Mouse (Mus musculus): ENCODE measurements around the gene Wasl.

The Wasl gene

DNA sequence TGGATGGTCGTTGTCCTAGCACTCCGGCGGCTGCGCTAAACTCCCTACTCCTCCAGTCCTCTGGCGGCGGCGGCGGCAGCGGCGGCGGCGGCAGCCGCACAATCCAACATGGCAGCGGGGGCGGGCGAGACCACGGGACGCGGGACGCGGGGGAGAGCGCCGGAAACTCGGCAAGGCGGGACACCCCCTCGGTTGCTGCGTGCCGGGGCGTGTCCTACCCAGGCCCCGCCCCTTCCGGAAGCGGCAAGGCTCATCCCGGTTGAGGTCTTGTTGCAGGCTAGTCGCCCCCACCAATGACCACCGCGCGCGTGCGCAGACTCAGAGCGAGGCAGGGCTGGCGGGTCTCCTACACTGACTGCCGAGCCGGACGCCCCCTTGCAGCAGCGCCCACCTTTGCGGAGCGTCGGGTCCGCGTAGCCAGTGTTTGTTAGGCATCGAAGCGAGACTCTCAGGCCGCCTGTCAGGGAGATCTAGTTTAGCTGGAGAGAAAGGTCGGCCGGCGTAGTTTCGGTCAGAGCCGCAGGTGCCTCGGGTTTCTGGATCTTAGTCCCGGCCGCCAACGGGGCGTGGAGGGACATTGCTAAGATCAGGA, at the start of gene Wasl:
Gene Wasl, minus strand, starts transcription at position 143 of the 592 bp plus-strand sequence.
- in situ Hi-C loops (cut with MboI; ENCODE audit: low sequenced_read_pairs): no loop called here

DNA sequence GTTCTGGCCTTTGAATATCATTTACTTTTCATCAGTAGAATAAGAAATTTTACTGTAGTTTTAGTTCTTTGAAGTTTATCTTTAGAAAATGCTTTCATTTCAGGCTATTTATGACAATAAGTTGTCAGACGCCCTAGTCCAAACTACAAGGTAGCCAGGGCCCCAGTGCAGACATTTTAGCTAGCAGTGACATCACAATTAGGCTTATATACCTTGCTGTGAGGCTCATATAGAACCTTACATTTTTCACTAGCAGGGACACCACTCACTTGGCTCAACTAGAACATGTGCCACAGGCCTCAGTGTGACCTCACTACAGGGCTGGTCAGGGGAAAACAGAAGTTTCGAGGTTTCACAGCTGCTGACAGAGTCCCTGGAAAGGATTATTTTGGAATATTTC, 42.7 kb upstream of the Wasl start:
- in situ Hi-C loops (cut with MboI; ENCODE audit: low sequenced_read_pairs): no loop called here

DNA sequence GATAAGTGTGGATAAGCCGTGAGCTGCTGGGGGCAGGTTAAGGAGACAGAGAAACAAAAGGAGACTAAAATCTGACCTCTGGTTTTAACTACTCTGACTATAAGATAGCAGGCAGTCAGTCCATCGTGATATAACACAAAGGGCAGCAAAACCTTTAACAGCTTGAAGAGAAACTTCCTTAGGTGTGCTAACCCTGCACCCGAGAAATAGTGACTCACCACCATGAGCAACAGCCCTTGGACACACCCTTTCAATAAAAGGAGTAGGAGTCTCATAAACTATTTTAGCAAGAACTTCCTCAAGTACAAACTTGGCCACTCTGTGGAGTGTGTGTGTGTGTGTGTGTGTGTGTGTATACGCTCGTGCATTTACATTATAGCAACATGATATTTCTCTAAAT, 42.3 kb upstream of the Wasl start:
- in situ Hi-C loops (cut with MboI; ENCODE audit: low sequenced_read_pairs): no loop called here

DNA sequence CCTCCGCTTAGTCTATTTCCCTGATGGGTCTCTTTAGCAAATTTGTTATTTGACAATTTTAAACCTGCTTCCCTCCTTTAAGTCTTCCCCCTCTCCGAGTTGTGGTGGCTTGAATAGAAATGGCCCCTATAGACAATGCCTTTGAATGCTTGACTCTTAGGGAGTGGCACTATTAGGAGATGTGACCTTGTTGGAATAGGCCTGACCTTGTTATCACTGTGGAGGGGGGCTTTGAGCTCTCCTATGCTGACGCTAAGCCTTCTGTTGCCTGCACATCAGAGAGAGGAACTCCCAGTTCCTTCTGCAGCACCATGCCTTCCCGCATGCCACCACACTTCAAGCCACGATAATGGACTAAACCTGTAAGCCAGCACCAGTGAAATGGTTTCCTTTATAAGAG, 32.4 kb upstream of the Wasl start:
- in situ Hi-C loops (cut with MboI; ENCODE audit: low sequenced_read_pairs): no loop called here

DNA sequence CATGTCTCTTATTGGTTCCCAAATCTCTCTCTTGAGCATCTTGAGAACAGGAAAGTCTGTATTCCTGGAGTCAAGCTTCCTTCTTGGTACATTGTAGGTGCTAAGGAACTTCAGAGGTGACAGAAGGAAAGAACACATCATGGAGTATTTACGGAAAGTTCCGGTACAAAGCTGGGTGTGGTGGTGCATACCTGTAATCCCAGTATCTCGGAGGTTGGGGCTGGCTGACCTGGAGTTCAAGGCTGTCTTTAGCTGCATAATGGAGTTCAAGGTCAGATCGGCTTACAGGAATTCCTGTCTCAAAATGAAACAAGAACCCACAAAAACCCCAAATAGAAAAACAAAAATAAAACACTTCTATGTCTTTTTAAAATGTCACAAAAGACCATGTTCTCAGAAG, 31.3 kb upstream of the Wasl start:
- in situ Hi-C loops (cut with MboI; ENCODE audit: low sequenced_read_pairs): no loop called here

DNA sequence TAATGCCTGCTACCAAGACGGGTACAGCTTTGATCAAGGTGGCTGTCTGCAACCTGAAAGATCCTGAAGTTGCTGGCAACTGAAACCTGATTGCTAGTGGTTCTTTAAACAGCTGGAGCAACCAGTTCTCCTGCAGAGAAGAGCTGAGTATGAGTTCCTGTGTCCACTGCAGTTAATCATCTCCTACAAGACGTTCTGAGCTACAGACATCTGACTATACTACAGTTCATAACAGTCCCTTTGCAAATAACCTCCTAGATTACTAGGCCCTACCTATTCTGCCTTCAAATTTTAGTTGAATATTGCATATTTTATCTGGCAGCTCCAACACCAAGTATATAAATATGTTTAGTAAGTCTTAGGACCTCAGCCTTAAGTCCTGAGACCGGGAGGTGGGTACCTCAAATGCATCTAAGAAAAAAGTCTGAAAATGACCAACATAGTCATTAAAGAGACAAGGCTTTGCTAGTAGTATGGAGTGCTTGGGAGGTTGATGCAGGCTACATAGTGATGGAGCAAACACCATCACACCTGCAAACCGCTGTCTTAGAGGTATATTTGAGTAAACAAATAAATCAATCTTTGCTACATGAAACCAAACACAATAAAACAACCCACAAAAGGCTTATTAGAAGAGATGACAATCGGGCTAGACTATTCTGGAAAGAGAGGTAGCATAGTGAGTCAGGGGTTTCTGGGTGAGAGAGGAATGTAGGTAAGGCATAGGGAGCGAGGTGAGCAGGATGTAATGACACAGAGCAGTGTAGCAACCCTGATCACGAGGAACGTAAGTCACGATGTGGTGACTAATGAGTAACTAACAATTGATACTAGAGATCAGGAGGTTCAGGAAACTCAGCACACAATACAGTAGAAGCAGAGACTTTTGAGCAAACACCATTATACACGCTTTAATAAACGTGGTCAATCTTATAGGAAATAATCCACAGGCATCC, 29.9 kb upstream of the Wasl start:
- in situ Hi-C loops (cut with MboI; ENCODE audit: low sequenced_read_pairs): no loop called here

DNA sequence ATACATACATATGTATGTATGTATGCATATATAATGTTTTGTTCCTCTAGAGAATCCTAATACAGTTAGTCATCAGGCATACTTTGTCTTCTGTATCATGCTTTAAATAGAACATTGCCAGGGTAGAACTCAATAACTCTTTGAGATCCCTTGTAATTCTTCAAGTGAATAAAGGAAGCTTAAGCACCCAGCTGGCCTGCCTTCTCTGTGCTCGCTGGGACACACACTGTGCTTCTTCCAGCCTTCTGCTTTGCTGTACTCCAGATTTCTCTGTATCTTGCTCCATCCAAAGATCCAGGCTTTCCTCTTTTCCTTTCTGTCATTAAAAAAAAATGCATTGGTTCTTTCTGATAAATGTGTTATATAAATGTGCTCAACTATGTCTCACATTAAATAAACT, 23.1 kb upstream of the Wasl start:
- in situ Hi-C loops (cut with MboI; ENCODE audit: low sequenced_read_pairs): no loop called here

DNA sequence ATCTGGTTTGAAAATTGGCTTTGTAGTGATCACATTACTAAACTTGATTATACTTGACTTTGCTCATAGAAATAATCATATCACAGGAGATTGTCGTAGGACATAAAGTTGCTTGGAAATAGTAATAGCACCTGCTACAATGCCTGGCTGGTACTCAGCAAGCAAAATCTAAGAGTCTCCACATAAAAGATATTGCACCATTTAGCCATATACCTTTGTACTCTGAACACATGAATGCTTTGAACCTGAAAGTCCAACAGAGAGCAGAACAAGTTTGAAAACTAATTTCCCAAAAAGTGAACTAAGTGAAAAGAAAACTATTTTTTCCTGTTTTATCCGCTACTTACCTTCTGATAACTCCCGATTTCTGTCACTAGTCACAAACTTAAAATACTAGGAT, 18.3 kb upstream of the Wasl start:
- in situ Hi-C loops (cut with MboI; ENCODE audit: low sequenced_read_pairs): no loop called here

DNA sequence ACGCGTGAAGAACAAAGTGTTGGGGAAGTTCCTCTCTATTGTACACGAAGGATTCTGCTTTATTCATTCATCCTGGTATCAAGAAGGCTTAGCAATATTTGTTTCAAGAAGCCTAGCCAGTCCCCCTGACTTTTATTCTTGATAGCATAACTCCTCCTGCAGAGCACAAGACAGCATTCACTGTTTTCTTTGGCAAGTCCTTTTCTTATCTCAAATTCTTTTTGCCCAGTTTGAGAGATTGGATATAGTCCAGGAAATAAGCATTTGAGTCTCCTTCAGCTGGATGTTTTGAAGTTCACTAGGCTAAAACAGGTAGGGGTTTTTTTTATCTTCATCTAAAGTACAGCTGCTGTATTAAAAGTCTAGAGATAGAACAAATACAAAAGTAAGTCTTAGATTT, 3.0 kb upstream of the Wasl start:
- in situ Hi-C loops (cut with MboI; ENCODE audit: low sequenced_read_pairs): no loop called here

DNA sequence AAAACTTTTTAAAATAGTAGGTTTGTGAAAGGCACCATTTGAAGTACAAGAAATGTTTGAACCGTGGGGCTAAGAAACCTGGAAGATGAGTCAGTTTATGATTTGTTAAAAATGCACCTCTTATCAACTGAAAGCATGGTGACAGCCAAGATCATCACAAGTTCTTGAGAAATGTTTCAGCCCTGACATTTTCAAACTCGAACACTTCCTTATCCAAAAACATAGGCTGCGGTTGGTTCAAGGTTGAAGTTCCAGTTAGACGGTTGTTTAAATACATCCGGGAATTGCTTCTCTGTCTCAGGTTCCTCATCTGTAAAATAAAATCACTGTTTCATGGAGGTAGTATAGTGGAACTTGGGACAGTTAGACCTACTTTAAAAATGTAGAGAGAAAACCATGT, 1.4 kb upstream of the Wasl start:
- in situ Hi-C loops (cut with MboI; ENCODE audit: low sequenced_read_pairs): no loop called here

DNA sequence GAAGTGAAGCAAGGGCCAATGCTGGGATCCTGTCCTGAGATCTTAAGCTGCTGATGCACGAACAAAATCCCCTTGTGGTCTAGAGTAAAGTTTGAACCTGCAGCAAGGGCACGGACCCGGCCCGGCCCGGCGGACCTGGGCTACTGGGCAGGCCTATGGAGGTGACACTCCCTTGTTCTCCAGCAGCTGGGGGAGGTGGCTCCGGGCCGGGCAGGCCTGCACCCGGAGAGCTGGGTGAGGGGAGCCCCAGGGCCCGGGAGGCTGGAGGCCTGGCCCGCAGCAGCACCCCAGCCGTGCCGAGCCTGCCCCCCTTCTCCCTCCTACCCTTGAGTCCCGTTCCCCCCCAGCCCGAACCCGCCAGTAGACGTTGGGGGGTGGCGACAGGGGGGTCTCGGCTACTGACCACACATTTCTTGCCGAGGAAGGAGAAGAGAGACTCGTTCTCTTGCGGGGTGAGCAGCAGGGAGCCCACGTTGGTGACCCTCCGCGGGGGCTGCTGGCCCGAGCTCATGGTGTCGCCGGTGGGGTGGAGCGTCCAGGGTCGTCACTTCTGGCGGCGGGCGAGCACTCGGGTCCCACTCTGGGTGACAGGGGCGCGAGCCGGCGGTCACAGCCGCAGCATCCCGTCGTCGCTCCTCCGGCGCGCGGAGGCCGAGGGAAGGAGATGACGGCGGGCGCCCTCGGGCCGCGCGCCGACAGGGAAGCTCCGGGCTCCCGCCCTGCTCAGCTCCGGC, 509 bp downstream of the Wasl start:
- in situ Hi-C loops (cut with MboI; ENCODE audit: low sequenced_read_pairs): no loop called here

DNA sequence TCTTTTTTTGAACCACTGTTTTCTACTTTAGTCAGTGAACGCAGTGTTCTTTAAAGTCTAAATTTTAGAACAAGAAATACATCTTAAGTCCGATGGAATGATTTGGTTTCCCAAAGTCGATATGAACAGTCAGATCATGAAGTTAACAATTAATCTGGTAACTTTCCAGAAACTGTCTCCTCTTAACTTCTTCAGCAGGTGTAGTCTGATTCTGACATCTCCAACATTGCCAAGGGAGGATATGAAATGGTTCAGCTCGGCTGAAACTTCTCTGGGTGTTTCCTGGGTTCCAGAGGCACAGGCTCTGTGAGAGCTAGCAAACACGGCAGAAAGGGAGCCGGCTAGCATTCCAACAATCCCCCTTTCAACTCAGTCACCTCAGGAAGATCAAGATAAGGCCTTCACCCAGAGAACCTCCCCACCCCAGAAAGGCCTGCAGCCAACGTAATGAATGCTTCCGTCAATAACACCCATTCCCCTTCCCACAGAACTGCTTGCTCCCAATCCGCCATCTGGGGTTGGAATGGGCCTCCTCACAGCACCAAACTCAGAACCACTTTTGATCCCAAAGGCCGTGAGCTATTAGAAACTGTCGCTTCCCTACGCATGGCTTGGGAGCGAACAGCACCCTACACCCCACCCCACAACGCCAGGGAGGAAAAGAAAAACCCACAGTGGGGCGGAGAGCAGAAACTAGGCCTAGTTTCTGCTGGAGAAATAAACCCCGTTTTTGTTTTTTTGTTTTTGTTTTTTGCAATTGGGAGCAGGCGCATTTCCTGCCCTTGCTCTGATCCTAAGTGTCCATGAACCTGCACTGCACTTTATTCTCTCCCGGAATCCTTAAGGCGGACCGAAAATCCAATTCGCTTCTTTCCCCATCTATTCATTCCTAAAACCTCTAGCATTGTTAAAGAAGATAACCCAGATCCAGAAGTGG, 1.3 kb downstream of the Wasl start:
- in situ Hi-C loops (cut with MboI; ENCODE audit: low sequenced_read_pairs): no loop called here

DNA sequence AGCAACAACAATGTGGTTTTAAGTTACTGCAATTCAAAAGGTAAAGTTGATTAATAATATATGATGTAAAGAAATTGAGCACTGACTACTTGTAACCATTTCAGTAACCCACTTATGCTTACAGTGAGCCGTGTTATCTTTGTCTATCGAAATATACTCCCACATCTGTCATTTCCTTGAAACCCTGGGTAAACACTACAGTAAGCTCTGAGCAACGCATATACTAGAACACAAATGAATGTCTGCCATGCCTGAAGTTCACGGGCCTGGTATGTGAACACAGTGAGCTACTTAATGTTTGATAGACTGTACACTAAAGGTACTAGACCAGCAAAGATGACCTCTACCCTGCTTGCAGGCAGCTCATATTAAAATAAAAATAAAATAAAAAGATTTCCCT, 2.3 kb downstream of the Wasl start:
- in situ Hi-C loops (cut with MboI; ENCODE audit: low sequenced_read_pairs): no loop called here

DNA sequence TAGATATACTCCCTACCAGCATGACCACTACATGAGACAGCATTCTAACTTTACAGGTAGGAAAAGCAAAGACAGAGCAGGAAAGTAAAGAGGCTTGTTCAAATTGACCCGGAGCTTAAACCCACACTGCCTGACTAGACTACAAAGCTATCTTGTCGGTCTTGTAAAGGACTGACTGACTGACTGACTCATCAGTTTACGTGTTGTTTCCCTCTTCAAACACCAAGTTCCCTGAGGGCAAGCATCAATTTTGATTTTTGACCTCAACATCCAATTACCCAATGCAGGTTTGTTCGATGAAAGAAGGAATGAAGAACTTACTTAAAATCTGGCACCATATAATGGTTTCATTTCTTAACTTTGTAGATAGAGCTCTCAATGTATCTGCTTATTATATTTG, 2.9 kb downstream of the Wasl start:
- in situ Hi-C loops (cut with MboI; ENCODE audit: low sequenced_read_pairs): no loop called here

DNA sequence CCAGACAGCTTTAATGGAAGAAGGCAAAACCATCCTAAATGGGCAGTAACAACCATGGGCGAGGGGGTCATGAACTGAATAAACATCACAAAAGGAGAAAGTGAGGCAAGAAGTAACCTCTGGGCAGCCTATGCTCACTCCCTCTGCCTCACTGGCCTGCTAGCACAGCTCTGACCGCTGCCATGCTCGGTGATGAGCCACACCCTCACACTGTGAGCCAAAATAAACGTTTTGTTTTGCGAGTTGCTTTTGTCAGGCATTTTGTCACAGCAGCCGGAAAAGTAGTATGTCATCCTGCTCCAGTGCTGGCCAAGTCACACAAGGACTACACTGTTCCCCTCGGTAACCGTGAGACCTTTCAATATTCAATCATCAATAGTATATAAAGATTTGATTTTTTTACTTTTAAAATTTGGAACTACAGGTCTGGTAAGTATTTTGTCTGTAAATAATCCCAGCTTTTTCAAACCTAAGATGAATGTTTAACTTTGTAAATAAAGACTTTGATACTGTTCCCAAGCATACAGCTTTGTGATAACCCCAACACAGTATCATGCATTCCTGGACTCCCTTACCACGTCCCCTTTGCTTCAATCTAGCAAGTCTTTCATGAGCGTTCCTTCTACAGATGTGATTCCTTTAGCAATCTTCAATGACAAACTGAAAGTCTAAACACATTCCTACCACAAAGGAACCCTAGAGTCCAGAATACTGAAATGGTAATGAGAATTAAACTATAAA, 7.0 kb downstream of the Wasl start:
- in situ Hi-C loops (cut with MboI; ENCODE audit: low sequenced_read_pairs): no loop called here

DNA sequence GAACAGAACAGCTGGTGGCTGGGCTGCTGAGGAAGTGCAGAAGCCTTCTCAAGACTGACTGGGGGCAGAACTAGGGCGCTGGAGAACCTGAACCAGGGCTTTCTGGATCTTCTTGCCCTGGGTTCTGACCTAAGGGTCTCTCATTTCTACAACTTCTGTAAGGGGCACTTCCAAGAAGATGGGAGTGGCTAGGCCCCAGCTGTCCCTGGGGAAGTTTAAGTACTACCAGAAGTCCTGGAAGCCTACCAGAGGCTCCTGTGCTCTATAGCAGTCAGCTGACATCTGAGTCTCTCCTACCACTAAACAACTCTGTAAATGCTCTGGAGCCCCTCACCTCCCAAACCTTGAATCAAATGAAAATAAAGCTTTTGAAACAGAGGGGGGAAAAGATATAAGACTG, 8.7 kb downstream of the Wasl start:
- in situ Hi-C loops (cut with MboI; ENCODE audit: low sequenced_read_pairs): no loop called here

DNA sequence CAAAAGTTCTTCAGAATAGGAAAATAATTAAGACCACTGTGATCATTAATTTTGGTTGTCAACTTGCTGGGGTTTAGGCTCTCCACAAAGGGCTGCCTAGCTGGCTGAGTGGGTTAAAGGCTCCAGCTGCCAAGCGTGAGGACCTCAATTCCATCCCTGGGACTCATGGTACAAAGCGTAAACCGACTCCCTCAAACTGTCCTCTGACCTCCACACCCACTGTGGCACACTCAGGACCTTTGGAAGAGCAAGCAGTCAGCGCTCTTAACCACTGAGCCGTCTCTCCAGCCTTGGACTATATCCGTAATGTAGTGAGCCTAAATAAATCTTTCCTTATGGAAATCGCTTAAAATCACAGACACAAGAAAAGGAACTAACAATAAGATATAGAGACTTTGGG, 13.3 kb downstream of the Wasl start:
- in situ Hi-C loops (cut with MboI; ENCODE audit: low sequenced_read_pairs): no loop called here

DNA sequence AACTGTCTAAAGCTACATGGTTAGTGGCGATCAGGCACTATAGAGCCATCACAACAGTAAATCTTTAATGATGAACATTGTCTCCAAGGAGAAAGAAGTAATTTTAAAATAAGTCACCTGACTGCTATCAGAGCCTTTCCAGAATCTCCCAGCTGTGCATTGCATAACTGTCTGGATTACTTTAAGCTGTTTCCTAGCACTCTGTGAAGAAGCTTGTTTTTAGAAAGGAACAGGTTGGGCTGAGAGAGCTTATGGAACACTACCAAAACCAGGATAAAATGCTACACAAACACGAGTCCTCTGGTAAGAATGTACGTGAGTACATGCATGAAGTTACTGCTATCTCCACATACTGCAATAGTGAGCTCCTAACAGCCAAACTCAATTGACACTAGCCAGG, 14.1 kb downstream of the Wasl start:
- in situ Hi-C loops (cut with MboI; ENCODE audit: low sequenced_read_pairs): no loop called here

DNA sequence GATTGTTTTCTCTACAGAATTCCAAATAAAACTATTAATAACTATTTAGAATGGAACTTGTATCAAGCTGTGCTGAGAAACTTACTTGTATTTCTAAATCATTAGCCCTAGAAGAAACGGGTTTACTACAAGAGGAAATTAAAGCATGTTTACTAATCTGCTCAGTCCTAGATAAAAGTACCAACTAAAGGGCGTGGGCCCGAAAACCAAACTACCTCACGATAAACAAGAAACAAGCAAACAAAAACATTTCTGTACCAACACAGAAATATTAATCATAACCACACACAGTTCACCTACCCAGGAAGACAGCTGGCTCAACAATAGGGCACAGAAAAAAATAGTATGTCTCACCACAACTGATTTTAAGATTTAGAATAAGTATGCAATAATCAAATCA, 16.4 kb downstream of the Wasl start:
- in situ Hi-C loops (cut with MboI; ENCODE audit: low sequenced_read_pairs): no loop called here

DNA sequence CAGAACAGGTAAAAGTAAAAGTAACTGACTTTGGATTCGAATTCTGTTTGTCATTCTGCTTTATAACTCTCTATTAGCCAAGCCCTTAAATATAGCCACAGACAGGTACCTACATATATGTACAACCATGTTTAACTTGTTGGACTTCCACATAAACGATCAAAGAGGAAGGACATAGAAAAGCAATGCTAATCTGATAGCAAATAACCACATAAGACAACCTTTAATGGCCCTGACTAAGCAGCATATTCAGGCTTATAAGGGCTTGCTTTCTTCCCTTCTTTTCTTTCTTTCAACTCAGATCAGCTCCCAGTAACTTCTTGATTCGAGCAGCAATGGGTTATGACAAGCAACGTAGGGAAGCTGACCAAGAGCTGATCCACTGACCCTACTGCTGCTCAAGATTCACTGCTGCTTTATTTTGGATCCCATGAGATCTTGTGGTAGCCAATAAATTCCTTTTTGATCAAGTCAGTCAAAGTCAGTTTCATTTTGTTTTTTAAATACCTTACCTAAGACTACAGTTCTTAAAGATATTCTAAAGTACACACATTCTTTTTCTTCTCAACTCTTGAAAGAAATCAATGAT, 17.6 kb downstream of the Wasl start:
- in situ Hi-C loops (cut with MboI; ENCODE audit: low sequenced_read_pairs): no loop called here
